Mouse (Mus musculus) frontal cortex, adult (tissue): ENCODE data around the gene Ccsap.
A peak's percentile ranks its signal among the peaks of the same experiment; 100 is the strongest.
"Not testable (repeated sequence)": the region's sequence is repeated elsewhere in the genome, so short reads cannot be mapped to it uniquely, and the experiment has no call there.

Experiments used
- ATAC-seq: cut with Nextera tagmentation; 2 replicates; pipeline ENCODE4 v1.9.2; 2017; ENCODE audit warnings: mild to moderate bottlenecking, moderate library complexity, mixed read lengths; ENCODE audit not compliant: low TSS enrichment

The Ccsap gene

GRCm38 (mm10) chr8:123836354-123836753 is 23.7 kb downstream of the Ccsap start:
- ATAC-seq, result no peak

DNA sequence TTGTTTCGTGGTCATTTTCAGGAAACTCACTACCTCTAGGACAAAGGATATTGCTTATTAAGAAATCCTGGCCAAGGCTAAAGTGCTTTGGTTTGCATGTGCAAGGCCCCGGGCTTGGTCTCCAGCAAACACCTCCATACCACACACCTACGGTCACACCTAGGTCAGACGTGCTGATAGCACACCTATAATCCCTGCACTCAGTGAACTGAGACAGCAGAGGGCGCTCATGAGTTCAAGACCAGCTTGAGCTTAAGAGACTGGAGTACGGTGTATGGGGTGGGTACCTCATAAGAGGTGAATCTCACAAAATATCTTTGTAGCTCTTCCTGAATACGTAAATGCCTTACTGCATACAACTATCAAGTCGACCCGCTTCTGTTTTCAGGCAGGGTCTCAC is 24.6 kb downstream of the Ccsap start:
- peak; percentile 53; the same call in 1 of the 2 replicates for ATAC-seq

GRCm38 (mm10) chr8:123832757-123833156 is 27.3 kb downstream of the Ccsap start:
- no peak for ATAC-seq

- ATAC-seq, result no peak
Observed at GRCm38 (mm10) chr8:123827523-123827922, 32.5 kb downstream of the Ccsap start.

- no peak for ATAC-seq
Observed at GRCm38 (mm10) chr8:123826758-123827157, 33.3 kb downstream of the Ccsap start.

DNA sequence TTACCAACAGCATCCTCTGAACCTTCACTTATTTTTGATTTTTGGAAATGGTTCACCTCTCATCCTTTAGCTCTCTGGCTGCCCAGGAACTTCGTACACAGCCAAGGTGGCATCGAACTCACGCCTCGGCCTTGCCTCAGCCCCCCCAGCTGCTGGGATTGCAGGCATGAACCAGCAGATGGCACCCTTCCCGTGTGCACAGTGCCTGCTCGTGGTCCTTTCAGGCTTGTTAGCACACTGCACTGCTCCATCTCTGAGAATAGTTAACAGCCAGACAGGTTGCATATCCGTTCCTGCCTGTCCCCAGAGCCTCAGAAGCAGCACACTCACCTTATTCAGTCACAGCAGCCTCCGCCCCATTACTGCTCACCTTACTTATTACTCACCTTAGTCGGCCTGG is 34.0 kb downstream of the Ccsap start:
- peak; percentile 67 for ATAC-seq

DNA sequence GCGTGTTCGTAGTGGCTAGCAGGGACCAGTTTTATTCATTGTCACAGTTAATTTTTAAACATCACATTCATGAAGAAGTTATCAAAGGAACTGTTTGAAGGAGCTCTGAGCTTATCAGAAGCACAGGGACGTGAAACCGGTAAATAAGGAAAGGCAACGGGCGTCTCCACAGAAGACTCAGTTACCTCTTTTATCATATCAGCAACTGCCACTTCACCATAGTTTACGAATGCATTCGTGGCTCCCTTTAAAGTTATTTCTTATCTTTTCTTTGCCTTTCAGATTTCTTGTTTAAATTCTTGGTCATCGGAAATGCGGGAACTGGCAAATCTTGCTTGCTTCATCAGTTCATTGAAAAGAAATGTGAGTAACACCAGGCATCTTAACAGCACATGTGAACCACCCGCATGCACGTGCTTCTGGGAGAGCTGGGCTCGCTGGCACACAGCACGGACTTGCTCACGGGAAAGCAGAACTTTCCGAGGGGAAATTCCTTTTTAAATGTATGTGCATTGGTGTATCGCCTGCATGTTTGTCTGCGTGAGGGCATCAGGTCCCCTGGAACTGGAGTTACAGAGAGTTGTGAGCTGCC is 36.4 kb downstream of the Ccsap start:
- ATAC-seq, result no peak

DNA sequence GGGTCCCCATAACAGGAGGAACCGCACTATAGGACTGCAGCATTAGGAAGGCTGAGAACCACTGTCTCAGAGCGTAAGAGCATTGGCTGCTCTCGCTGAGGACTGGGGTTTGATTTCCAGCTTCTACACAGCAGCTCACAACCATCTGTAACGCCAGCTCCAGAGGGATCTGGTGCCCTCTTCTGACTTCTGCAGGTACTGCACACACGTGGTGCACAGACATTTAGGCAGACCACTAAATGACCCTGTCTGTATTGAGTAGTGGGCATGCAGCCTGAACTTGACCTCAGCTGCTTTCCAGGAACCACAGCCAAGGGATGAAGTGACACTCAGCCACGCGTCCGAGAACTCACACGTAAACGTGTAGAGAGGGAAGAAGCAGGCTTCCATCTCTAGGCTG is 36.9 kb downstream of the Ccsap start:
- no peak for ATAC-seq

DNA sequence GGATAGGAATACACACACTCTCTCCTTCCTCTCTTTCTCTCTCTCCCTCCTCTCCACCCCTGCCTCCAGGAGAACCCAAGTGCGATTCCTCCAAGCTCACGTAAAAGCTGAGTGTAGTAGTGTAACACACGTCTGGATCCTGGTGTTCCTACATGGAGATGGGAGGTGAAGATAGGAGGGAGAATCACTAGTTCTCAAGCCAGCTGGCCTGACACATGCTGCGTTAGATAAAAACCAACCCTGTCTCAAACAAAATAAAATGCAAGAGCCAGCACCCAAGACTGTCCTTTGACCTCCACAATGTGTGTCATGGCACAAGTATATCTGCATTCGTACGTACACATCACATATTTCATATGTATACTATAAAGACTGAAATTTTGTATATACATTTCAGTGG is 39.2 kb downstream of the Ccsap start:
- ATAC-seq, result no peak

DNA sequence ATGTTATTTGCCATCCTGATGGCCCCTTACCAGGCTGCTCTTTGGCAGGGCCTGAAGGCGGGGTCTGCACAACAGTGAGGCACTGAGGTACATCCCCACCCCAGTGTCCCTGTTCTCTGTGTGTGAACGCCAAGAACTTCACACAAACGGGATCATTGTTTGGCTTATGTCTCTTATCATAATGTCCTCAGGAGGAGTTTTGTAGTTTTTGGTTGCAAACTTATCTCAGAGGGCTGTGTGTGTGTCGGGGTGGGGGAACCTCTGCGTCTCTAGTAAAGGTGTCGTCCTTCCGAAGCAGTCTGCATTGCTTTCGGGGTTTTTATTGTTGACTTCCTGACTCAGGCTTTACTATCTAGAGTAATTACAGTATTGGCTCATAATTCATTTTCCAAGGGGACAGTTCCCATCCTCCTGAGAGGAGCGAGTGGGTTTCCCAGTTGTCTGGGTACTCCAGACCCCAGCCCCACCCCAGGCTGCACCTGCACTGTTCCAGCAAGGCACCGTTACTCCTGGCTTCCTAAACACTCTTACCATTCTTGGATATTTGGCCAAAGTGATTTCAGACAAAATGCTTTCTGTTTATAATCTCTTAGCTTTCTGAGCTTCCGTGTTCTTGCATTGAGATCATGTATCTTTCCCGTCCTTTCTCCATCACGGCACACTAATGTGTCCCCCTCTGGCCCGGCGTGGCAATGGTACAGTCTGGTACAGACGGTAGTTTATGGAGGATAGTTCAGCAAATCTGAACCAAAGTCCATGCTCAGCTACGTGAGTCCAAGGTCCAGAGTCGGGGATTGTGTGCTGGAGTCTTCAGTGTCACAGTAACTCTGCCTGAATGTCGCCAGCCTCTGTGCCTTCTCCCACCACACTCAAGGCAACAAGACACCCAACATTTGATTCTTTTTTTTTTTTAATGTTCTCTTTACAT is 40.1 kb downstream of the Ccsap start:
- ATAC-seq, result no peak

DNA sequence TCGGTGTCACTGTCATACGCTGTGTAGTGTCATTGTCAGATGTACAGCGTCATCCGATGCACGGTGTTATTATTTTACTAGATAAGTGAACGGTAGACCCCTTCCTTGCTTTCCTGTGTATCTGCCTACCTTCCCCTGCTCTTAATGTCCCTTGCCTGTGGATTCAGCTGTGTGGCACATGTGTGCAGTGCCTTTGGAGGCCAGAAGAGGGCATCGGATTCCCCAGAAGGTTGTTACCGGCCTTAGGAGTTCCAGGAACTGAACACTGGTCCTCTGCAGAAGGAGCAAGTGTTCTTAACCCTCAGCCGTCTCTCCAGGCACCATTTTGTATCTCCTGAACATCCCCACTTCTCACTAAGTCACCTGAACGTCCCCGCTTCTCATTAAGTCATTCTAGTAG is 42.3 kb downstream of the Ccsap start:
- no peak for ATAC-seq

GRCm38 (mm10) chr8:123816939-123817338 is 43.1 kb downstream of the Ccsap start:
- ATAC-seq, result peak; percentile 72

DNA sequence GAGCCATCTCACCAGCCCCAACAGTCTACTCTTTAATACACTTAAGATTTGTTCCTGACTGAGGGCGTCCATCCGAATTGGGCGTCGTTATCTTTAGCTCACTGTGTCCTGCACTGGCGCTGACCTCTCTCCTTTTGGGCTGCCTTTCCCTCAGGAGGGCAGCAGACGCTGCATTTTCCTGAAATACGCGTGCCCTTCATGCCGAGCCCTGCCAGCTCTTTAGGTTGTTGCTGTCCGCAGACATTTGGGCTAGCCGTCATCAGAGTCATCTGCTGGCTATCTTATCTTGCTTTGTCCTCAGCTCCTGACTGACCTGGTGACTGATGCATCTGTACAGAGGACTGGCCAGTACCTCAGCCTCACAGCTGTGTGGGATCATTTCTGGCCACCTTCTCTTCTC is 44.7 kb downstream of the Ccsap start:
- no peak for ATAC-seq

- ATAC-seq, result no peak
Observed at GRCm38 (mm10) chr8:123813892-123814266, 46.1 kb downstream of the Ccsap start.

GRCm38 (mm10) chr8:123813173-123813891 is 46.7 kb downstream of the Ccsap start:
- ATAC-seq, result no peak

DNA sequence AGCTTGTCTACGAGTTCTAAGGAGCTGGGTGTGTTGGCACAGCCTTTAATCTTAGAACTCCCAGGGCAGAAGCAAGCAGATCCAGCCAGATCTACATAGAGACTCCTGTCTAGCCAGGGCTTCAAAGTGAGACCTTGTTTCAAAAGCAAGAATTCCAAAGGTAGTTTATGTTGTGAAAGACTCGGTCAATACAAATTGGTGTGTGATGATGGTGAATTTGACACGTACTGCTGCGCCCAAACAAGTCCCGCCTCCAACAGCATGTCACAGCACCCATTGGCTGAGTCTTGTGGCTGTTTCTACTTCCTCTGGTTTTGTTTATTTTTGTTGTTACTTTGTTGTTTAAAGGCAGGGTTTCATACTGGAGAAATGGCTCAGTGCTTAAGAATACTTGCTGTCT is 47.8 kb downstream of the Ccsap start:
- no peak for ATAC-seq

- ATAC-seq, result not testable (repeated sequence)
Observed at GRCm38 (mm10) chr8:123809342-123809741, 50.7 kb downstream of the Ccsap start.

GRCm38 (mm10) chr8:123808671-123809070 is 51.3 kb downstream of the Ccsap start:
- no peak for ATAC-seq

GRCm38 (mm10) chr8:123807852-123808573 is 52.0 kb downstream of the Ccsap start:
- ATAC-seq, result no peak

GRCm38 (mm10) chr8:123807024-123807431 is 53.0 kb downstream of the Ccsap start:
- no peak for ATAC-seq

DNA sequence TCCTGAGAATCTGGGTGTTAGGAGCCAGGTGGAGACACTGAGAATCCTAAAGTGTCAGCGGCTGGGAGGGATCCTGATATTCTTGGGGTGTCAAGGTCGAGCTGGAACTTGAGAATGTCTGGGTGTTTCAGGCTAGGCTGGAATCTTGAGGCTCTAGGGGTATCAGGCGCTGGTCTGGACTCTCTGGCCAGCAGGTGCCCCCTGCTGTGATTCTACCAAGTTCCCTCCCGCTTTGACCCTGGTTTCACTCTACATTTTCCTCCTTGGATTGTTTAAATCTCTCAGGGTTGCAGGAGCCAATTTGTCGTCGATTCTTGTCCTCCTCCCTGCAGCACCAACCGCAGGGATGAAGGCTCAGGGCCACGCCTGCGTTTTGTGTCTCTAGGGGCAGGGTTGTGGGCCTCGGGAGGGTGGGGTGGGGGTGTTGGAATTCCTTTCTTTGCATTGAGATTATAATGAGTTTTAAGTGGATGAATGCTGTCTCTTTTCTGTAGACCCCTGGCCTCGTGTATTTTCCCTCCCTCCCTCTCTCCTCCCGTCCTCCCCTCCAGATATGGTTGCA is 53.6 kb downstream of the Ccsap start:
- no peak for ATAC-seq
